Mouse (Mus musculus) ES-Bruce4 (cell line): Measurements from ENCODE around the gene Cnpy1. TPM values are rescaled to one million over a fixed set of nuclear protein-coding genes. Genes with fewer than 3 reads are reported as not detected.

ENCODE experiments used
- H3K27ac ChIP-seq: 2 replicates; pipeline ENCODE4 v1.5.1; 2012; ENCODE audit warnings: low read length, inconsistent platforms; ENCODE audit not compliant: insufficient read depth
- H3K27me3 ChIP-seq: 2 replicates; pipeline ENCODE4 v1.6.1; 2012; ENCODE audit warnings: mild to moderate bottlenecking, low read length, inconsistent platforms; ENCODE audit not compliant: control insufficient read depth, poor library complexity, insufficient read depth, severe bottlenecking
- H3K36me3 ChIP-seq: 2 replicates; pipeline ENCODE4 v1.6.1; 2012; ENCODE audit warnings: inconsistent platforms, mild to moderate bottlenecking, low read length, moderate library complexity; ENCODE audit not compliant: control insufficient read depth, poor library complexity, insufficient read depth, severe bottlenecking
- H3K4me1 ChIP-seq: one replicate; pipeline ENCODE4 v1.8.1; 2011; ENCODE audit warnings: low read length; ENCODE audit not compliant: control insufficient read depth, insufficient read depth
- H3K4me3 ChIP-seq: 2 replicates; pipeline ENCODE4 v1.5.1; 2011; ENCODE audit warnings: low read depth, mild to moderate bottlenecking, low read length
- H3K9ac ChIP-seq: 2 replicates; pipeline ENCODE4 v1.6.1; 2012; ENCODE audit warnings: low read depth, mild to moderate bottlenecking, inconsistent platforms; ENCODE audit not compliant: poor library complexity, severe bottlenecking
- H3K9me3 ChIP-seq: replicated peaks from 2 replicates; pipeline ENCODE4 v1.6.1; 2012; ENCODE audit warnings: mild to moderate bottlenecking, low read length, inconsistent platforms; ENCODE audit not compliant: control insufficient read depth, poor library complexity, insufficient read depth, severe bottlenecking
- CTCF ChIP-seq: IDR thresholded peaks from one replicate; pipeline ENCODE4 v1.8.1; 2011; ENCODE audit warnings: low read depth, low read length
- EP300 ChIP-seq: IDR thresholded peaks from 2 replicates; pipeline ENCODE4 v1.6.1; 2011; ENCODE audit warnings: low read depth, low read length; ENCODE audit not compliant: insufficient read depth
- POLR2A ChIP-seq: IDR thresholded peaks from one replicate; pipeline ENCODE4 v1.8.1; 2011; ENCODE audit warnings: low read length; ENCODE audit not compliant: insufficient read depth
- polyA plus RNA-seq: library from polyadenylated mRNA; stranded (reverse); fragments of >200 nt; gene quantifications from 2 replicates; pipeline ENCODE4 v1.2.4, GENCODE M21; 2011; ENCODE audit warnings: low read depth; ENCODE audit not compliant: missing spikeins, insufficient read depth, insufficient read length

Cnpy1 gene
- polyA plus RNA-seq, 1 experiment = 48.1 TPM

- Histone ChIP-seq H3K27me3 (no peaks in the 10 kb centered on the region), H3K27ac (peak overlapping the region; percentile 63), H3K4me3 (no peak overlapping the region), H3K9me3 (no peaks in the 10 kb centered on the region), H3K36me3 (peaks cover 8% of the 10 kb centered on the region), H3K9ac (no peak overlapping the region), H3K4me1 (peaks cover 6% of the 10 kb centered on the region)
- peak; percentile 82 for TF ChIP-seq EP300
- no peak for TF ChIP-seq POLR2A
- TF ChIP-seq CTCF = no peak
Measured at GRCm38 (mm10) chr5:28199089-28199873, 46.3 kb downstream of the Cnpy1 start.

- H3K4me3 ChIP-seq = no peak overlapping the region
- no peaks in the 10 kb centered on the region for H3K9me3 ChIP-seq
- H3K9ac ChIP-seq = no peak overlapping the region
- no peak overlapping the region for H3K27ac ChIP-seq
- H3K36me3 ChIP-seq = no peaks in the 10 kb centered on the region
- no peaks in the 10 kb centered on the region for H3K27me3 ChIP-seq
- no peak for TF ChIP-seq CTCF
- no peak for TF ChIP-seq EP300
- TF ChIP-seq POLR2A = no peak
- H3K4me1 ChIP-seq = peaks cover 6% of the 10 kb centered on the region
Measured at GRCm38 (mm10) chr5:28195473-28195872, 50.1 kb downstream of the Cnpy1 start.

GRCm38 (mm10) chr5:28192099-28192454 is 53.5 kb downstream of the Cnpy1 start:
- Histone ChIP-seq H3K9me3 (no peaks in the 10 kb centered on the region), H3K4me3 (no peak overlapping the region)
- TF ChIP-seq POLR2A (no peak), CTCF (no peak), EP300 (no peak)

GRCm38 (mm10) chr5:28191201-28192098 is 54.2 kb downstream of the Cnpy1 start:
- no peaks in the 10 kb centered on the region for H3K27me3 ChIP-seq
- H3K4me1 ChIP-seq = no peaks in the 10 kb centered on the region
- H3K4me3 ChIP-seq = no peak overlapping the region
- H3K36me3 ChIP-seq = no peaks in the 10 kb centered on the region
- no peak overlapping the region for H3K9ac ChIP-seq
- no peaks in the 10 kb centered on the region for H3K9me3 ChIP-seq
- H3K27ac ChIP-seq = no peak overlapping the region
- TF ChIP-seq EP300 = no peak
- no peak for TF ChIP-seq POLR2A
- TF ChIP-seq CTCF = no peak

More at GRCm38 (mm10) chr5:28192099-28192454, 53.5 kb downstream of the Cnpy1 start:
- Histone ChIP-seq H3K27me3 (no peaks in the 10 kb centered on the region), H3K27ac (no peak overlapping the region), H3K4me1 (no peaks in the 10 kb centered on the region), H3K36me3 (no peaks in the 10 kb centered on the region), H3K9ac (no peak overlapping the region)

GRCm38 (mm10) chr5:28179237-28179790 is 66.3 kb downstream of the Cnpy1 start:
- H3K9me3 ChIP-seq = no peaks in the 10 kb centered on the region
- H3K4me1 ChIP-seq = no peaks in the 10 kb centered on the region
- no peak overlapping the region for H3K4me3 ChIP-seq
- H3K27ac ChIP-seq = no peak overlapping the region
- 0 out of 2 replicates have a peak, but pooled peaks cover 3% of the 10 kb centered on the region for H3K27me3 ChIP-seq
- TF ChIP-seq EP300 = no peak
- no peak for TF ChIP-seq CTCF
- TF ChIP-seq POLR2A = no peak
- no peak overlapping the region for H3K9ac ChIP-seq
- no peaks in the 10 kb centered on the region for H3K36me3 ChIP-seq
